Mouse (Mus musculus) lung, embryonic 15.5 days (tissue): ENCODE measurements around the gene Dapk3. TPM values are rescaled to one million over a fixed set of nuclear protein-coding genes. Genes with fewer than 3 reads are reported as not detected.

ENCODE experiments used
- ATAC-seq: fragments of 200-750 bp; cut with Nextera tagmentation; 2 replicates; pipeline ENCODE4 v1.8.0; 2017; ENCODE audit warnings: moderate number of reproducible peaks, borderline replicate concordance; ENCODE audit not compliant: low FRiP score, low TSS enrichment; ENCODE audit errors: extremely low read depth
- H3K27ac ChIP-seq: fragments of 300-500 bp; sonication (generic); 2 replicates; pipeline ENCODE4 v1.5.1; 2015; ENCODE audit warnings: moderate library complexity, mild to moderate bottlenecking, inconsistent platforms
- H3K27me3 ChIP-seq: fragments of 300-500 bp; sonication (generic); 2 replicates; pipeline ENCODE4 v1.6.1; 2015; ENCODE audit warnings: inconsistent platforms
- H3K36me3 ChIP-seq: fragments of 300-500 bp; sonication (generic); 2 replicates; pipeline ENCODE4 v1.6.1; 2015; ENCODE audit warnings: inconsistent platforms
- H3K4me1 ChIP-seq: fragments of 300-500 bp; sonication (generic); 2 replicates; pipeline ENCODE4 v1.6.1; 2015; ENCODE audit warnings: inconsistent platforms
- H3K4me2 ChIP-seq: fragments of 300-500 bp; sonication (generic); 2 replicates; pipeline ENCODE4 v1.6.1; 2015; ENCODE audit warnings: inconsistent platforms, mild to moderate bottlenecking, moderate library complexity
- H3K4me3 ChIP-seq: fragments of 300-500 bp; sonication (generic); 2 replicates; pipeline ENCODE4 v1.5.1; 2015; ENCODE audit warnings: mild to moderate bottlenecking, inconsistent platforms
- H3K9ac ChIP-seq: fragments of 300-500 bp; sonication (generic); 2 replicates; pipeline ENCODE4 v1.6.1; 2015; ENCODE audit warnings: inconsistent platforms
- H3K9me3 ChIP-seq: fragments of 300-500 bp; sonication (generic); 2 replicates; pipeline ENCODE4 v1.6.1; 2016; ENCODE audit warnings: inconsistent platforms
- WGBS: fragments of 180-500 bp; shearing (Covaris S2); methylation state at CpG from one replicate; pipeline ENCODE4 v1.1.7; 2015; 5-methylcytosine and 5-hydroxymethylcytosine counted together
- polyA plus RNA-seq: library from polyadenylated mRNA; unstranded; fragments of >200 nt; fragmentation: Nextera tagmentation; extraction: Ambion mirVana; gene quantifications from 2 replicates; pipeline ENCODE4 v1.2.1, GENCODE M21; 2015

Dapk3 gene
- polyA plus RNA-seq, 1 experiment from 2014 or later = 56.1 TPM

DNA sequence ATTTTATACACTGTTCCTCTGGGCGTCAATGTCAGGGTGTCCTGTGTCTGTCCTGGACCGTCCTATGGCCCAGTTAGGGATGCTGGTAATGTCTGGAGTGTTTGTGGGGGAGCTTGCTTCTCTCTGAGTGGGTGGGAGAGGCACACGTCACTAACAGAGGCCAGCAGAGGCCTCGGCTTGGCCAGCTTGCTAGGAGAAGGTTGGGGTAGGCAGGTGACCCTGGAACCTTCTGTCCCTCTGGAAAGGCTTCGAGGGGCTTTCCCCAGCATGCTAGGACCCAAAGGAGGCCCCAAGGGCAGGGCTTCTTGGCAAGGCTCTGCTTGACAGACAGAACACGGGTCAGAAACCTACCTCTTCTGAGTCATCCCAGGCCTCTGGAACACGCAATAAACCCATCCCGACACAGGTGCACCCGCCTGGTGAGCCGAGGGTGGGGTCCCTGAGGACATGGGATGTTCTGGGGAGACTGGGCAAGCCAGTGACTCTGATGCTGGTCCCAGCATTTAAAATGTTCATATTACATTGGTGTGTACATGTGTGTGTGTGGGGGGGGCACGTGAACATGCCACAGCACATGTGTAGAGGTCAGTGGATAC, 13.8 kb downstream of the Dapk3 start:
- H3K9ac ChIP-seq = no peak overlapping the region
- 51% methylated on average over 11 of the region's 11 CpGs for WGBS
- H3K4me1 ChIP-seq = peaks cover 23% of the 10 kb centered on the region
- no peak overlapping the region for H3K4me3 ChIP-seq
- no peak overlapping the region for H3K4me2 ChIP-seq
- H3K27me3 ChIP-seq = peaks cover 54% of the 10 kb centered on the region
- no peak for ATAC-seq
- H3K9me3 ChIP-seq = no peaks in the 10 kb centered on the region
- H3K36me3 ChIP-seq = no peaks in the 10 kb centered on the region
- H3K27ac ChIP-seq = no peak overlapping the region; the same call in 1 of the 2 replicates

DNA sequence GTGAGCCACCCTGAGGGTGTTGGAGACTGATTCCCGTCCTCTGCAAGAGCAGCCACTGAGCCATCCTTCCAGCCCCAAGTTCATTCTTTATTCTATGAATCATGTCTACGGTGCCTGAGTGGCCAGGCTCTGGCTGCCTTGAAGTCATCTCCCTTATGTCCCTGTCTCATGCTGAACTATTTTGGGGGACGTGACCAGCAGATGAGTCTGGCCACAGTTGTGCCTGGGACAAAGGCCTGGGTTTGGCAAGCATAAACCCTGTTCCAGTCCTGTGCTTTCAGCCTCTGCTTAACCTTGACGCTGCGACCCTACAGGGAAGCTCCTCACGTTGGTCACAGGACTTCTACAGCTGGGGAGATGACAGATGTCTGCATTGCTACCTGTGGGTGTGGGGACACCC, 14.5 kb downstream of the Dapk3 start:
- Histone ChIP-seq H3K27me3 (peaks cover 54% of the 10 kb centered on the region), H3K4me1 (peaks cover 16% of the 10 kb centered on the region), H3K27ac (no peak overlapping the region), H3K9me3 (no peaks in the 10 kb centered on the region), H3K4me3 (no peak overlapping the region), H3K36me3 (no peaks in the 10 kb centered on the region), H3K9ac (no peak overlapping the region), H3K4me2 (no peak overlapping the region)
- ATAC-seq = no peak
- WGBS = 47% methylated on average over 6 of the region's 6 CpGs

DNA sequence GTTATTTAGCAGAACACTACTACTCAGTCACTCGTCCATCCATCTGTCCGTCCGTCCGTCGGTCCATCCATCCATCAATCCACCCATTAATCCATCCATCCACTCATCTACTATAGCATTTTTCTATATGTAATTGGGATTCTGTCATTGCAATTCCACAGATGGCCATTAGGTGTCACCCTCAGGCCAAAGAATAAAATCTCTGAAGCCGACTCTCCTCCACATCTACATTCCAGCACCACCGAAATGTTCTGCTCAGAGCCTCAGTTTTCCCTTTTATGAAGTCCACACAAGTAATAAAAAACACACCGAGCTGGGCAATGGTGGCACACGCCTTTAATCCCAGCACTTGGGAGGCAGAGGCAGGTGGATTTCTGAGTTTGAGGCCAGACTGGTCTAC, 15.4 kb downstream of the Dapk3 start:
- H3K9me3 ChIP-seq = no peaks in the 10 kb centered on the region
- WGBS = 3% methylated on average over 9 of the region's 9 CpGs
- no peak overlapping the region for H3K4me3 ChIP-seq
- no peaks in the 10 kb centered on the region for H3K36me3 ChIP-seq
- ATAC-seq = no peak
- peaks cover 9% of the 10 kb centered on the region for H3K4me1 ChIP-seq
- H3K9ac ChIP-seq = no peak overlapping the region
- H3K4me2 ChIP-seq = no peak overlapping the region
- H3K27me3 ChIP-seq = peaks cover 51% of the 10 kb centered on the region
- H3K27ac ChIP-seq = no peak overlapping the region

DNA sequence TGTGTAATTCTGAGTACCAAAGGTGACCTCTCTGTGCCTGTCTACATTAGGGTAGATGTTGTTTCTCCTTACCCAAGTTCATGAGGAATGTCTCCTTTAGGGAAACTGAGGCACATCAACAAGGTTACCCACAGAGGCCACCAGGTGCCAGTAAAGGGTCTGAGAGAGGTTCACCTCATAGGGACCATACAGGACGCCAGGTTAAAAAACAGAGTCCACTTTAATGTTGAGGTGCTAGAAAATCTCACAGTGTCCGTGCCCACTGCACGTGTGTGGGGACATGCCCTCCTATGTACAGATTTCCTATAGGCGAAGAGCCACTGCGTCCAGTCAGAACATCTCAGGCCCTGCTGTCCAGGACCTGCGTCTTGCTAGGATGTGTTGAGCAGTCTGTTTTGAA, 16.2 kb downstream of the Dapk3 start:
- H3K4me3 ChIP-seq = no peak overlapping the region
- H3K4me2 ChIP-seq = no peak overlapping the region
- no peak overlapping the region for H3K27ac ChIP-seq
- ATAC-seq = no peak
- peaks cover 44% of the 10 kb centered on the region for H3K27me3 ChIP-seq
- H3K4me1 ChIP-seq = peaks cover 6% of the 10 kb centered on the region; the same call in 1 of the 2 replicates
- no peak overlapping the region for H3K9ac ChIP-seq
- H3K36me3 ChIP-seq = no peaks in the 10 kb centered on the region
- WGBS = 81% methylated on average over 6 of the region's 6 CpGs
- H3K9me3 ChIP-seq = no peaks in the 10 kb centered on the region

GRCm38 (mm10) chr10:81200141-81200540, 17.3 kb downstream of the Dapk3 start:
- no peak overlapping the region for H3K9ac ChIP-seq
- H3K27me3 ChIP-seq = peaks cover 32% of the 10 kb centered on the region
- no peaks in the 10 kb centered on the region for H3K9me3 ChIP-seq
- no peak for ATAC-seq
- 81% methylated on average over 13 of the region's 13 CpGs for WGBS
- no peaks in the 10 kb centered on the region for H3K4me1 ChIP-seq
- H3K4me3 ChIP-seq = no peak overlapping the region
- H3K27ac ChIP-seq = no peak overlapping the region
- H3K4me2 ChIP-seq = no peak overlapping the region
- no peaks in the 10 kb centered on the region for H3K36me3 ChIP-seq

GRCm38 (mm10) chr10:81200605-81201287, 17.9 kb downstream of the Dapk3 start:
- Histone ChIP-seq H3K36me3 (no peaks in the 10 kb centered on the region), H3K4me2 (no peak overlapping the region), H3K9ac (no peak overlapping the region), H3K4me3 (no peak overlapping the region), H3K27ac (no peak overlapping the region), H3K9me3 (no peaks in the 10 kb centered on the region), H3K27me3 (peaks cover 26% of the 10 kb centered on the region), H3K4me1 (no peaks in the 10 kb centered on the region)
- ATAC-seq = no peak
- WGBS = 64% methylated on average over 20 of the region's 20 CpGs

DNA sequence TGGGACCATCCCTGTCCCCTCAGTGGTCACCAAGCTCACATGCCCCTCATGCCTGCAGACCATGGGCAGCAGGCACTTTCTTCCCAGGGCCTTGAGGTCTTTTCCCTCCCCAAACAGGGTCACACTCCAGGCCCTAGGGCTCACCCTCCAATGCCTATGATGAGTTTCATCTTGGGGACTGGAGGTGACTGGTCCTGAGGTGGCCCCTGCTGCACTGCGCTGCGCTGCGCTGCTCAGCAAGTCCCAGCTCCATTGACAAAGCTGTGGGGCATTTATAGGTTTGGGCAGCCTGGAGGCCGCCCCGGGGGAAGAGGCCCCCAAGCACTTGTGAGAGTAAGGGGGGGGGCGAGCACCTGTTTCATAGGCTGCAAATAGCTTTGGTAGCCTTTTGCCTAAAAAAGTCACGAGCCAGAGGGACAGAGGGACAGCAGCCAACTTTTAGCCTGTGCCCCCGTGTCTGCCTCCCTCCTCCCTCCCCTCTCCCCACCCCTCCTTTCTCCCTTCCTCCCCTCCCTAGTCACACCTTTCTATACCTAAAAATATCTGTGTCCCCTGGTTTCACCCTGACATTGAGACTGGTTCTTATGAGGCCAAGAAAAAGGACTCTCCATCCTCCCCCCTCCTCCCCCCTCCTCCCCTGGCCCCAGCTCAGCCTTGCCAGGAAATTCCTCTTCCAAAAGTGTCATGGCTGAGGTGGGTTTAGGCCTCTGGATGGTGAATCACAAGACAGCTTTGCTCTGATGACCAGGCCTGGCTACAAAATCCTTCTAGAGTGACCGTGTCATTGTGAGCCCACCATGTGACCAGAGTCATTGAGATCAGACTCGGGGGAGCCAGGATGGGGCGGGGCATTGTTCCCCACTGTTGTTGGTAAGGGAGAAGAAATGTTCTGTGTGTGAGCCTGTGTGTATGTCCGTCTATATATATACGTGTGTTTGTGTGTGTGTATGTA, 19.3 kb downstream of the Dapk3 start, which contains the start of gene Nmrk2:
Nmrk2 (minus strand) TSS at position 245 of the 952 bp plus-strand sequence.
- Histone ChIP-seq H3K9ac (no peak within 1 kb of the TSS), H3K4me1 (no peaks in the 10 kb centered on the region), H3K27ac (no peak within 1 kb of the TSS), H3K4me2 (no peak within 1 kb of the TSS), H3K36me3 (no peaks in the 10 kb centered on the region), H3K9me3 (no peaks in the 10 kb centered on the region), H3K27me3 (peaks cover 14% of the 10 kb centered on the region; the same call in 1 of the 2 replicates), H3K4me3 (no peak within 1 kb of the TSS)
- no peak for ATAC-seq
- 54% methylated on average over 13 of the region's 13 CpGs for WGBS

GRCm38 (mm10) chr10:81202978-81203720, 20.3 kb downstream of the Dapk3 start:
- Histone ChIP-seq H3K9me3 (no peaks in the 10 kb centered on the region), H3K9ac (no peak overlapping the region), H3K27me3 (peaks cover 9% of the 10 kb centered on the region; the same call in 1 of the 2 replicates), H3K4me1 (no peaks in the 10 kb centered on the region), H3K4me3 (no peak overlapping the region), H3K4me2 (no peak overlapping the region), H3K36me3 (no peaks in the 10 kb centered on the region), H3K27ac (no peak overlapping the region)
- WGBS = 55% methylated on average over 8 of the region's 8 CpGs
- no peak for ATAC-seq

DNA sequence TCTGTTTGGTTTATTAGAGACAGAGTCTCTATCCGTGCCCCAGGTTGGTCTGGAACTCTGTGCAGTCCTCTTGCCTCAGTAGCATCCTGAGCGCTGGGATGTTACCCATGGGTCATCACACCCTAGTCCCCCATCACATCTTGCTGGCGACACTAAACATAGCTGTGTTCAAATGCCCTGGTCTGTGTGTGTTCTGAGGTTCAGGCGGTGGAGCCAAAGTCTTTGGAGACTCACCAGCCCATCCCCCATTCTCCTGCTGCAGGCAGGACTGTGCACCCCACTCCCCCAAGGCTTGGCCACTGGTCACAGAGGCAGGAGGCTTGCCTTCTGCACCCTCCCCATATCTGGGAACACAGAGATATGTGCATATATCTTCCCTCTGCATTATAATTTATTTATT, 21.3 kb downstream of the Dapk3 start:
- Histone ChIP-seq H3K27me3 (peaks cover 3% of the 10 kb centered on the region; the same call in 1 of the 2 replicates), H3K27ac (no peak overlapping the region), H3K4me2 (no peak overlapping the region), H3K4me1 (no peaks in the 10 kb centered on the region), H3K36me3 (no peaks in the 10 kb centered on the region), H3K9me3 (no peaks in the 10 kb centered on the region), H3K4me3 (no peak overlapping the region), H3K9ac (no peak overlapping the region)
- WGBS = 75% methylated on average over 4 of the region's 4 CpGs
- ATAC-seq = no peak

GRCm38 (mm10) chr10:81210154-81210553, 27.3 kb downstream of the Dapk3 start:
- ATAC-seq = no peak
- H3K27ac ChIP-seq = no peak overlapping the region
- H3K4me2 ChIP-seq = no peak overlapping the region
- no peak overlapping the region for H3K4me3 ChIP-seq
- H3K27me3 ChIP-seq = no peaks in the 10 kb centered on the region; the same call in 1 of the 2 replicates
- no peak overlapping the region for H3K9ac ChIP-seq
- no peaks in the 10 kb centered on the region for H3K9me3 ChIP-seq
- no peaks in the 10 kb centered on the region for H3K4me1 ChIP-seq
- WGBS = 92% methylated on average over 5 of the region's 5 CpGs
- H3K36me3 ChIP-seq = no peaks in the 10 kb centered on the region

- peaks cover 13% of the 10 kb centered on the region; the same call in 1 of the 2 replicates for H3K27me3 ChIP-seq
- H3K4me3 ChIP-seq = no peak overlapping the region
- H3K36me3 ChIP-seq = no peaks in the 10 kb centered on the region
- no peak overlapping the region for H3K9ac ChIP-seq
- H3K4me1 ChIP-seq = no peaks in the 10 kb centered on the region
- no peak for ATAC-seq
- no peaks in the 10 kb centered on the region for H3K9me3 ChIP-seq
- H3K4me2 ChIP-seq = no peak overlapping the region
- no peak overlapping the region for H3K27ac ChIP-seq
- 91% methylated on average over 6 of the region's 6 CpGs for WGBS
Measured at GRCm38 (mm10) chr10:81216260-81216659, 33.5 kb downstream of the Dapk3 start.
